Mouse (Mus musculus): Measurements from ENCODE around the gene Mvb12b. TPM values are rescaled to one million over a fixed set of nuclear protein-coding genes. Genes with fewer than 3 reads are reported as not detected.

Mvb12b gene
- total RNA-seq, 1 experiment: 5.0 TPM

DNA sequence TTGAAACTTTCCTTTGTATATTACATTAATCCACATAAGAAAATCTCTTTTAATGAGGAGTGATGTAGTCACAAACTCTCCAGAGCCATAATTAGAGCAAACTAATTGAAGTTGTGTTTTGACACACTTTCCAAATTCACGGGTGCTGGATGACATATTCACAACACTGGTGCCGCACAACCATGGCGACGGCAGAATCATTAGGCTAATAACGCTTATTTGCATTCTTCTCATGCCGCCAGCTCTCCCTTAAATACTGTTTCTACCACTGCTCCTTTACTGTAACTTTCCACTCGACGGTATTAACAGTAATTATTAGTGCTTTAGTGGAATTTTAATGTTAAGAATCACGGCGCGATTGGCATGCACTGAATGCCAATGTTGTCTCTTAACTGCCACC lies 74.8 kb downstream of the Mvb12b start:
- Histone ChIP-seq H3K4me3 (ENCODE audit: insufficient read depth in 1 of 2, low read depth in 1 of 2, low read length in 2 of 2, poor library complexity in 1 of 2, severe bottlenecking in 1 of 2) (no peak overlapping the region), H3K36me3 (ENCODE audit: control insufficient read depth, insufficient read depth, low read length, poor library complexity, severe bottlenecking) (no peaks in the 10 kb centered on the region; the same call in 1 of the 2 replicates), H3K9me3 (ENCODE audit: control insufficient read depth, insufficient read depth, low read depth, low read length) (no peaks in the 10 kb centered on the region), H3K27ac (ENCODE audit: insufficient read depth, low read depth, low read length, poor library complexity, severe bottlenecking) (no peak overlapping the region), H3K4me1 (ENCODE audit: control insufficient read depth in 2 of 2, insufficient read depth in 2 of 2, low read length in 2 of 2, poor library complexity in 1 of 2) (peaks cover 0 to 3% of the 10 kb centered on the region in 2 experiments; a peak in 1 of 4 replicates), H3K9ac (ENCODE audit: insufficient read depth, low read depth, low read length, poor library complexity, severe bottlenecking) (no peak overlapping the region)
- no peak for DNase-seq (ENCODE audit: low read depth, low spot score)
- in situ Hi-C loops (cut with MboI; ENCODE audit: low sequenced_read_pairs in 2 of 2, unreplicated experiment in 2 of 2): no loop called here
- TF ChIP-seq ZC3H11A (IDR thresholded peaks at IDR 0.05; ENCODE audit: borderline replicate concordance, low read depth, low read length) (no peak), HCFC1 (IDR thresholded peaks at IDR 0.05; ENCODE audit: borderline replicate concordance, insufficient read depth, low read length) (no peak), CHD2 (IDR thresholded peaks at IDR 0.05; ENCODE audit: low read depth, low read length) (no peak), ZNF384 (IDR thresholded peaks at IDR 0.05; ENCODE audit: low read depth, low read length) (no peak), MAFK (IDR thresholded peaks at IDR 0.05; ENCODE audit: insufficient read depth, low read depth, low read length) (no peak)

DNA sequence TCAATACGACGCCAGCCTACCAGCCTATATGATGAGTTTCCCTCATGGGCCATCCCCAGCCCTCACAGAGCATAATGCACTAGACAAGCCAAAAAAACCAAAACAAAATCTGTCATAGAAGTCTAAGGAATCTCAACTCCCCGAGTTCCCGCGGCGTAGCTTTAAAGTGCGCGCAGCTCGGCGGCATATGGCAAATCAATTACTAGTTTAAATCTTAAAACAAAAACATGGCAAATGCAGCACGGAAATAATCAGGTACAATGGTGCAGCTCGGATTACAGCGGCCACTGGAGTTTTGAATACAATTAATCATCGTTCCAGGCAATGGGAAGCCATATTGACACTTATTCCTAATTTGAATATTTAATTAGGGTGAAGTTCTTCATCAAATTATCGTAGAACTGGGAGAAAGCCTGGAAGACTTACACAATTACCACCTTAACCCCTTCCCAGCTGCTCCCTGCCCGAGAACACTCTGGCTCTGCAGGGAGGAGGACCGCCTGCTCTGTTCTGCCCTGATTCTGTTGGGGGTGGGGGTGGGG lies 76.3 kb downstream of the Mvb12b start:
- Histone ChIP-seq H3K4me3 (ENCODE audit: insufficient read depth in 1 of 2, low read depth in 1 of 2, low read length in 2 of 2, poor library complexity in 1 of 2, severe bottlenecking in 1 of 2) (no peak overlapping the region), H3K27ac (ENCODE audit: insufficient read depth, low read depth, low read length, poor library complexity, severe bottlenecking) (no peak overlapping the region), H3K4me1 (ENCODE audit: control insufficient read depth in 2 of 2, insufficient read depth in 2 of 2, low read length in 2 of 2, poor library complexity in 1 of 2) (peaks cover 0 to 3% of the 10 kb centered on the region in 2 experiments; a peak in 1 of 4 replicates), H3K9ac (ENCODE audit: insufficient read depth, low read depth, low read length, poor library complexity, severe bottlenecking) (no peak overlapping the region), H3K36me3 (ENCODE audit: control insufficient read depth, insufficient read depth, low read length, poor library complexity, severe bottlenecking) (no peaks in the 10 kb centered on the region), H3K9me3 (ENCODE audit: control insufficient read depth, insufficient read depth, low read depth, low read length) (no peaks in the 10 kb centered on the region)
- DNase-seq (ENCODE audit: low read depth, low spot score): no peak
- no peak for TF ChIP-seq ZNF384 (IDR thresholded peaks at IDR 0.05; ENCODE audit: low read depth, low read length)
- TF ChIP-seq CHD2 (IDR thresholded peaks at IDR 0.05; ENCODE audit: low read depth, low read length): no peak
- no peak for TF ChIP-seq ZC3H11A (IDR thresholded peaks at IDR 0.05; ENCODE audit: borderline replicate concordance, low read depth, low read length)
- no peak for TF ChIP-seq HCFC1 (IDR thresholded peaks at IDR 0.05; ENCODE audit: borderline replicate concordance, insufficient read depth, low read length)
- no peak for TF ChIP-seq MAFK (IDR thresholded peaks at IDR 0.05; ENCODE audit: insufficient read depth, low read depth, low read length)
- in situ Hi-C loops (cut with MboI; ENCODE audit: low sequenced_read_pairs in 2 of 2, unreplicated experiment in 2 of 2): no loop called here

DNA sequence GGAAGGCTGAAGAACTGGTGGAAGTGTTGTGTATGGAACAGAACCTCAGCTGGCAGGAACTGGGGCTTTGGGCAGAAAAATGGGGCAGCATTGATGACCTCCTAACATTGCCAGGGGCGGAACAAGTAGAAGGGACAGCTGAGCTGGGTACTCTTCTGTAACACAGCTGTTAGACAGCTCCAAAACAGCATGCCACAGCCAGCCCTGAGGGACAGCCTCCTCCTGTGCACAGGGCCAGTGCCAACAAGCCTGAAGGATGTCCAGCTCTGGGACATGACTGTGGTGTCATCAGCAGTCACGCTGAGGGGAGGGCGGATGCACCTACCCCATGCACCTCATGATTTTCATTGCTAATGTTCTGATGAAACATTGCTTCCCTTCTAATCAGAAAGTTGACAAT lies 78.7 kb downstream of the Mvb12b start:
- no peaks in the 10 kb centered on the region for H3K36me3 ChIP-seq (ENCODE audit: control insufficient read depth, insufficient read depth, low read length, poor library complexity, severe bottlenecking)
- H3K9me3 ChIP-seq (ENCODE audit: control insufficient read depth, insufficient read depth, low read depth, low read length): no peaks in the 10 kb centered on the region
- DNase-seq (ENCODE audit: low read depth, low spot score): no peak
- no peak overlapping the region for H3K27ac ChIP-seq (ENCODE audit: insufficient read depth, low read depth, low read length, poor library complexity, severe bottlenecking)
- H3K4me3 ChIP-seq (ENCODE audit: insufficient read depth in 1 of 2, low read depth in 1 of 2, low read length in 2 of 2, poor library complexity in 1 of 2, severe bottlenecking in 1 of 2): no peak overlapping the region
- H3K9ac ChIP-seq (ENCODE audit: insufficient read depth, low read depth, low read length, poor library complexity, severe bottlenecking): no peak overlapping the region
- TF ChIP-seq ZC3H11A (IDR thresholded peaks at IDR 0.05; ENCODE audit: borderline replicate concordance, low read depth, low read length) (no peak), CHD2 (IDR thresholded peaks at IDR 0.05; ENCODE audit: low read depth, low read length) (no peak)
- H3K4me1 ChIP-seq (ENCODE audit: control insufficient read depth in 2 of 2, insufficient read depth in 2 of 2, low read length in 2 of 2, poor library complexity in 1 of 2): peaks cover 0 to 3% of the 10 kb centered on the region in 2 experiments; a peak in 1 of 4 replicates
- in situ Hi-C loops (cut with MboI; ENCODE audit: low sequenced_read_pairs in 2 of 2, unreplicated experiment in 2 of 2): no loop called here

DNA sequence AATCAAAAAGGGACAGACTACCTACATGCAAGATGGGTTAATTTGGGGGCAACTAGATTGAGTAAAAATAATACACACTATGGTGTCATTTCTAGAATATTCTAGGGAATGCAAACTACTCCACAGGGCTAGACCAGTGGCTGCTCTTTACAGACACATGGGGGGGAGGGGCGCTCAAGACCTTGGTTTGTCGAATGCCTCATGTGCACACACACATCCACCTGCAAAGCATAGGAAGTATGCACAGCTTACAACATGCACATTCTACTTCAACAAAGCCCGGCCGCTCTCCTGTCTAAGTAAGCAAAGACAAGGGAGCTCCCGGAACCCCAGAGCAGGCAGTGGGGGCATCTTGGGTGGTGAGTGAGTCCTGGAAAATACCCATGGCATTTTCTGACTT lies 79.7 kb downstream of the Mvb12b start:
- Histone ChIP-seq H3K9ac (ENCODE audit: insufficient read depth, low read depth, low read length, poor library complexity, severe bottlenecking) (no peak overlapping the region), H3K36me3 (ENCODE audit: control insufficient read depth, insufficient read depth, low read length, poor library complexity, severe bottlenecking) (no peaks in the 10 kb centered on the region), H3K9me3 (ENCODE audit: control insufficient read depth, insufficient read depth, low read depth, low read length) (no peaks in the 10 kb centered on the region), H3K27ac (ENCODE audit: insufficient read depth, low read depth, low read length, poor library complexity, severe bottlenecking) (no peak overlapping the region), H3K4me1 (ENCODE audit: control insufficient read depth in 2 of 2, insufficient read depth in 2 of 2, low read length in 2 of 2, poor library complexity in 1 of 2) (peaks cover 0 to 3% of the 10 kb centered on the region in 2 experiments; a peak in 1 of 4 replicates), H3K4me3 (ENCODE audit: insufficient read depth in 1 of 2, low read depth in 1 of 2, low read length in 2 of 2, poor library complexity in 1 of 2, severe bottlenecking in 1 of 2) (no peak overlapping the region)
- in situ Hi-C loops (cut with MboI; ENCODE audit: low sequenced_read_pairs in 2 of 2, unreplicated experiment in 2 of 2): no loop called here
- DNase-seq (ENCODE audit: low read depth, low spot score): no peak
- TF ChIP-seq ZC3H11A (IDR thresholded peaks at IDR 0.05; ENCODE audit: borderline replicate concordance, low read depth, low read length) (no peak), MAFK (IDR thresholded peaks at IDR 0.05; ENCODE audit: insufficient read depth, low read depth, low read length) (no peak), HCFC1 (IDR thresholded peaks at IDR 0.05; ENCODE audit: borderline replicate concordance, insufficient read depth, low read length) (no peak), CHD2 (IDR thresholded peaks at IDR 0.05; ENCODE audit: low read depth, low read length) (no peak), ZNF384 (IDR thresholded peaks at IDR 0.05; ENCODE audit: low read depth, low read length) (no peak)

DNA sequence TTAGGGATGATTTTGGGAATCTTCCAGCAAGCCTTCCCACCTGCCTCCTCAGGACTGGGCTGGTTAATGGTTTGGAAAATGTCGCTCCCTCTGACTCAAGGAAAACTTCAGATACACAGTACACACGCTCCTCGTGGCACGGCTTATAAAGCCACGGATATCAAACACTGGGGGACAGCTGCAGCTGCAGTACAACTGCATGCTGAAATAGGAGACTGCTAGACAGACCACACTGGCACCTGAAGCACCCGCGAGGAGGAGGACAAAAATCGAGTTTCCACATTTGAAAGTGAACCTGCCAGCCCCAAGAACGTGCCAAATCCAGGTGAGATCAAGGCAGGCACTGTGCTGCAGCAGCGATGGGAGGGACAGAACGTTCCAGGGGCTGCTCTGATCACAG lies 82.1 kb downstream of the Mvb12b start:
- H3K9ac ChIP-seq (ENCODE audit: insufficient read depth, low read depth, low read length, poor library complexity, severe bottlenecking): no peak overlapping the region
- H3K36me3 ChIP-seq (ENCODE audit: control insufficient read depth, insufficient read depth, low read length, poor library complexity, severe bottlenecking): no peaks in the 10 kb centered on the region; the same call in 1 of the 2 replicates
- TF ChIP-seq ZNF384 (IDR thresholded peaks at IDR 0.05; ENCODE audit: low read depth, low read length): no peak
- no peak for TF ChIP-seq ZC3H11A (IDR thresholded peaks at IDR 0.05; ENCODE audit: borderline replicate concordance, low read depth, low read length)
- no peak for TF ChIP-seq CHD2 (IDR thresholded peaks at IDR 0.05; ENCODE audit: low read depth, low read length)
- no peak for TF ChIP-seq MAFK (IDR thresholded peaks at IDR 0.05; ENCODE audit: insufficient read depth, low read depth, low read length)
- no peak for TF ChIP-seq HCFC1 (IDR thresholded peaks at IDR 0.05; ENCODE audit: borderline replicate concordance, insufficient read depth, low read length)
- no peaks in the 10 kb centered on the region for H3K9me3 ChIP-seq (ENCODE audit: control insufficient read depth, insufficient read depth, low read depth, low read length)
- H3K4me3 ChIP-seq (ENCODE audit: insufficient read depth in 1 of 2, low read depth in 1 of 2, low read length in 2 of 2, poor library complexity in 1 of 2, severe bottlenecking in 1 of 2): no peak overlapping the region
- no peak overlapping the region for H3K27ac ChIP-seq (ENCODE audit: insufficient read depth, low read depth, low read length, poor library complexity, severe bottlenecking)
- in situ Hi-C loops (cut with MboI; ENCODE audit: low sequenced_read_pairs in 2 of 2, unreplicated experiment in 2 of 2): no loop called here
- DNase-seq (ENCODE audit: low read depth, low spot score): no peak
- 0 out of 4 replicates have a peak, but pooled peaks cover 0 to 2% of the 10 kb centered on the region in 2 experiments for H3K4me1 ChIP-seq (ENCODE audit: control insufficient read depth in 2 of 2, insufficient read depth in 2 of 2, low read length in 2 of 2, poor library complexity in 1 of 2)
